ENCODE assay signal across 26 mouse cellular contexts in genomic region chr5:77381686-77382085, GRCm38 (mm10).
"Had no signal": no experiment of that assay in that cellular context is flagged by ENCODE, and none has a peak within 500 bp of the region (broad histone marks: within the 10 kb centered on the region; RNA-seq: fewer than 3 reads in every experiment).

No protein-coding gene starts in this region.

- H3K27me3 ChIP-seq: intestine, embryonic 15.5 days; liver, embryonic 12.5 days; liver, embryonic 15.5 days; lung, embryonic 15.5 days; neural tube, embryonic 13.5 days; stomach, embryonic 15.5 days had no signal

- H3K9ac ChIP-seq: intestine, embryonic 15.5 days; limb, embryonic 13.5 days; liver, embryonic 12.5 days; liver, embryonic 15.5 days; lung, embryonic 15.5 days; midbrain, embryonic 13.5 days; neural tube, embryonic 13.5 days; stomach, embryonic 15.5 days had no signal

- ATAC-seq: intestine, embryonic 15.5 days; liver, embryonic 12.5 days; midbrain, embryonic 13.5 days; midbrain, embryonic 16.5 days had no signal

- H3K27ac ChIP-seq: intestine, embryonic 15.5 days; layer of hippocampus, adult 2 months; limb, embryonic 10.5 days; limb, embryonic 13.5 days; liver, embryonic 12.5 days; liver, embryonic 15.5 days; lung, embryonic 15.5 days; midbrain, embryonic 10.5 days; midbrain, embryonic 13.5 days; neural tube, embryonic 13.5 days; stomach, embryonic 15.5 days had no signal

- H3K4me1 ChIP-seq: neural tube, embryonic 13.5 days; stomach, embryonic 15.5 days had no signal

- H3K4me2 ChIP-seq: intestine, embryonic 15.5 days; limb, embryonic 13.5 days; liver, embryonic 12.5 days; liver, embryonic 15.5 days; lung, embryonic 15.5 days; midbrain, embryonic 13.5 days; neural tube, embryonic 13.5 days; stomach, embryonic 15.5 days had no signal

- H3K36me3 ChIP-seq: intestine, embryonic 15.5 days; limb, embryonic 10.5 days; limb, embryonic 13.5 days; liver, embryonic 12.5 days; liver, embryonic 15.5 days; lung, embryonic 15.5 days; midbrain, embryonic 10.5 days; midbrain, embryonic 13.5 days; neural tube, embryonic 13.5 days; stomach, embryonic 15.5 days had no signal

- DNase-seq: kidney, adult 18-20 months; kidney, postnatal 14 days; layer of hippocampus, adult 9-11 months; liver; lung, adult 18-20 months; lung, postnatal 10 days; lung, postnatal 36 days; right cerebral cortex, adult 18-20 months; right cerebral cortex, postnatal 14 days; right cerebral cortex, postnatal 4 days; thymus, adult 18-20 months; thymus, postnatal 4 days had no signal

- H3K4me3 ChIP-seq: intestine, embryonic 15.5 days; layer of hippocampus, adult 2 months; limb, embryonic 10.5 days; limb, embryonic 13.5 days; liver, embryonic 12.5 days; liver, embryonic 15.5 days; lung, embryonic 15.5 days; megakaryocyte, embryonic 14.5 days; midbrain, embryonic 10.5 days; midbrain, embryonic 13.5 days; myocyte; neural tube, embryonic 13.5 days; stomach, embryonic 15.5 days had no signal

- H3K9me3 ChIP-seq: intestine, embryonic 15.5 days; limb, embryonic 10.5 days; limb, embryonic 13.5 days; liver, embryonic 12.5 days; liver, embryonic 15.5 days; lung, embryonic 15.5 days; megakaryocyte, embryonic 14.5 days; midbrain, embryonic 10.5 days; midbrain, embryonic 13.5 days; neural tube, embryonic 13.5 days; stomach, embryonic 15.5 days had no signal
